Mouse (Mus musculus): Measurements from ENCODE around the gene Hck. TPM values are rescaled to one million over a fixed set of nuclear protein-coding genes. Genes with fewer than 3 reads are reported as not detected.

Gene Hck
- polyA plus RNA-seq, 1 experiment, result 31.9 TPM

DNA sequence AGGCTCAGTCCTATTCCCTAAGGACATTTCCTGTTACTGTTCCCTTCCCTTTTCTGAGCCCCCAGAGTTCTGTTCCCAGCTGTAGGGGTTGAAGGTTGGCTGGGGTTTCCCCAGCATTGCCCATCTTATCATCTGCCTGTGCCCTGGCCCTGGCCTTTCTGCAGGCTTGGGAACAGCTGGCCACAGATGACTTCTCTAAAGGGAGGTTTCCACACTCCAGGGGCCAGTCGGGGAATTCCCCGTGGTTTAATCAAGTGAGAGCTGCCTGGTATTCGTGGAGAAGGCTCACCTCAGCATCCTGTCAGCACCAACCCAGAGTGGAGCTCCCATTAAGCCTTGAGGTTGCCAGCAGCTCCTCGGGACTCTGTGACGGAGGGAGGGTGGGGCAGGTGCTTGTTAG lies 90.2 kb downstream of the Hck start:
- 46% methylated on average over 5 of the region's 5 CpGs for WGBS
- Histone ChIP-seq H3K36me3 (ENCODE audit: control insufficient read depth, insufficient read depth, low read length) (peaks cover 66% of the 10 kb centered on the region), H3K27ac (ENCODE audit: insufficient read depth, low read depth, low read length) (no peak overlapping the region), H3K4me1 (ENCODE audit: control insufficient read depth, insufficient read depth, insufficient read length, low read length) (peaks cover 5% of the 10 kb centered on the region; the same call in 1 of the 2 replicates), H3K4me3 (ENCODE audit: low read depth, low read length) (no peak overlapping the region), H3K27me3 (ENCODE audit: control insufficient read depth, insufficient read depth, low read length) (no peaks in the 10 kb centered on the region)
- TF ChIP-seq CTCF (IDR thresholded peaks at IDR 0.05; ENCODE audit: extremely low read depth, insufficient read length, insufficient replicate concordance, low read depth, low read length), result no peak
- TF ChIP-seq POLR2A (IDR thresholded peaks at IDR 0.05; ENCODE audit: low read depth, low read length), result no peak

DNA sequence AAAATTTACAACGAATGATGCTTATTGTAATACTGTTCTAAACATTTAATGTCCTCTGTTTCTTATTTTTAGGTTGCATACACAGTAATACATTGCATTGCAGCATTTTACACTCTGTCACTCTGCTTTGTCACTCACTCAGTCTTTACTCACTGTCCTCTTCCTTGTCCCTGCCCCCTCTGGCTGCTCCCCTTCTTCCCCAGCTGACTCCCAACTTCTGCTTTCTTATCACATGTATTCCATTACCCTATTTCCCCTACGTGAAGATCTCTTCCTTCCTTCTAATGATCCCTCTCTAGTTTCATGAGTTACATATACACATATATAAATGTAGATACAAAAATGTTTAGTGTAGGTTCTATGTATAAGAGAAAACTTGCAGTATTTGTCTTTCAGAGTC lies 90.8 kb downstream of the Hck start:
- H3K4me3 ChIP-seq (ENCODE audit: low read depth, low read length), result no peak overlapping the region
- TF ChIP-seq CTCF (IDR thresholded peaks at IDR 0.05; ENCODE audit: extremely low read depth, insufficient read length, insufficient replicate concordance, low read depth, low read length), result no peak
- no peak for TF ChIP-seq POLR2A (IDR thresholded peaks at IDR 0.05; ENCODE audit: low read depth, low read length)
- H3K4me1 ChIP-seq (ENCODE audit: control insufficient read depth, insufficient read depth, insufficient read length, low read length), result peaks cover 4% of the 10 kb centered on the region; the same call in 1 of the 2 replicates
- H3K27me3 ChIP-seq (ENCODE audit: control insufficient read depth, insufficient read depth, low read length), result no peaks in the 10 kb centered on the region
- peaks cover 69% of the 10 kb centered on the region for H3K36me3 ChIP-seq (ENCODE audit: control insufficient read depth, insufficient read depth, low read length)
- 74% methylated on average over 2 of the region's 2 CpGs for whole genome bisulfite sequencing
- H3K27ac ChIP-seq (ENCODE audit: insufficient read depth, low read depth, low read length), result no peak overlapping the region

Other genes starting within 250 kb of the Hck start
- not detected in 2 replicates for gene Mylk2, start 197.1 kb upstream of the Hck start, polyA plus RNA-seq (2012; rRNA removed)
- 1.3 and 2.6 TPM in 2 replicates for gene Foxs1, start 175.3 kb upstream of the Hck start, polyA plus RNA-seq (2012; rRNA removed)
- gene Dusp15, start 156.8 kb upstream of the Hck start, polyA plus RNA-seq (2012; rRNA removed), result not detected in 2 replicates
- gene Ttll9, start 146.0 kb upstream of the Hck start, polyA plus RNA-seq (2012; rRNA removed), result not detected in 2 replicates
- gene Pdrg1, start 93.0 kb upstream of the Hck start, polyA plus RNA-seq (2012; rRNA removed), result 11.0 and 18.4 TPM in 2 replicates
- gene Xkr7, start 76.6 kb upstream of the Hck start, polyA plus RNA-seq (2012; rRNA removed), result 0.09 and 0.15 TPM in 2 replicates
- 6.9 and 9.2 TPM in 2 replicates for gene Ccm2l, start 42.5 kb upstream of the Hck start, polyA plus RNA-seq (2012; rRNA removed)
- 18.3 and 27.9 TPM in 2 replicates for gene Tm9sf4, start 52.8 kb downstream of the Hck start, polyA plus RNA-seq (2012; rRNA removed)
- gene Tspyl3, start 117.0 kb downstream of the Hck start, polyA plus RNA-seq (2012; rRNA removed), result 1.7 and 2.4 TPM in 2 replicates
- 8.4 and 13.6 TPM in 2 replicates for gene Plagl2, start 133.0 kb downstream of the Hck start, polyA plus RNA-seq (2012; rRNA removed)
- 10.5 and 20.4 TPM in 2 replicates for gene Pofut1, start 133.1 kb downstream of the Hck start, polyA plus RNA-seq (2012; rRNA removed)
- 2.8 and 4.9 TPM in 2 replicates for gene Kif3b, start 182.9 kb downstream of the Hck start, polyA plus RNA-seq (2012; rRNA removed)
- gene Asxl1, start 237.4 kb downstream of the Hck start, polyA plus RNA-seq (2012; rRNA removed), result 3.1 and 6.7 TPM in 2 replicates

Measured in small intestine, adult 2 months (tissue).